Mouse (Mus musculus) megakaryocyte, embryonic 14.5 days (primary cell): ENCODE data around the gene Cobl.

Source experiments
- FLI1 ChIP-seq: IDR thresholded peaks from 2 replicates; pipeline ENCODE4 v1.6.1; 2012; ENCODE audit warnings: low read length, inconsistent platforms, mixed read lengths
- GATA1 ChIP-seq: IDR thresholded peaks from 3 replicates; pipeline ENCODE4 v1.6.1; 2012; ENCODE audit warnings: mixed read lengths, low read length, inconsistent platforms, borderline replicate concordance

GRCm38 (mm10) chr11:12359336-12360000, 105.3 kb downstream of the Cobl start:
- no peak for TF ChIP-seq GATA1
- no peak for TF ChIP-seq FLI1
